Mouse (Mus musculus): ENCODE results near the gene Csf2rb2. TPM values are rescaled to one million over a fixed set of nuclear protein-coding genes. Genes with fewer than 3 reads are reported as not detected.
A peak's percentile ranks its signal among the peaks of the same experiment; 100 is the strongest.

Csf2rb2 gene
- polyA plus RNA-seq, 1 experiment from 2014 or later: 0.39 TPM

DNA sequence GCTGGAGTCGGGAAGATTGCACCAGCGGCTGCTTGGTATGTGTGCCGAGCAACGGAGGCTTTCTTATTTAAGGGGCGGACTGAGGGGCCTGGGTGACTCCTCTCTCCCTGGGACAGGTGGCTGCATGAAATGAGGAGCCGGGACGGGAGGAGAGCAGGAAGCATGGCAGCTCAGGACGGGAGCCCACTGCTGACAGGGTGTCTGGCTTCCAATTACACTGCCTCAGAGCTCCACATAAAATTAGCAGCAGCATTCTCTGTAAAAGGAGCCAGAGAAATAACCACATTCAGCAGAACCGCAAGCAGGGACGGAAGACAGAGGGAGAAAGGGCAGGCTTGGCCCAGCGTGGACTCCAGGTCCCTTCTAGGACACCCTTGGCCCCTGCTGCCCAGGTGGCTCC lies 64.2 kb downstream of the Csf2rb2 start:
- Histone ChIP-seq H3K27me3 (ENCODE audit: control insufficient read depth, insufficient read depth, low read length) (no peaks in the 10 kb centered on the region), H3K27ac (replicated peaks; ENCODE audit: low read depth, low read length) (no peak overlapping the region), H3K9me3 (ENCODE audit: control insufficient read depth, low read length) (no peaks in the 10 kb centered on the region), H3K4me2 (ENCODE audit: low read depth, severe bottlenecking) (no peak overlapping the region), H3K4me1 (ENCODE audit: control insufficient read depth, insufficient read depth, low read length) (no peaks in the 10 kb centered on the region), H3K9ac (ENCODE audit: low read length) (no peak overlapping the region), H3K36me3 (ENCODE audit: control insufficient read depth, insufficient read depth, low read length) (no peaks in the 10 kb centered on the region), H3K4me3 (ENCODE audit: low read depth, low read length) (no peak overlapping the region)
- DNase-seq (ENCODE audit: low spot score) (no peak), ATAC-seq (ENCODE audit: insufficient number of reproducible peaks, low FRiP score, low TSS enrichment, low read depth) (no peak)
- WGBS: 33% methylated on average over 11 of the region's 11 CpGs

DNA sequence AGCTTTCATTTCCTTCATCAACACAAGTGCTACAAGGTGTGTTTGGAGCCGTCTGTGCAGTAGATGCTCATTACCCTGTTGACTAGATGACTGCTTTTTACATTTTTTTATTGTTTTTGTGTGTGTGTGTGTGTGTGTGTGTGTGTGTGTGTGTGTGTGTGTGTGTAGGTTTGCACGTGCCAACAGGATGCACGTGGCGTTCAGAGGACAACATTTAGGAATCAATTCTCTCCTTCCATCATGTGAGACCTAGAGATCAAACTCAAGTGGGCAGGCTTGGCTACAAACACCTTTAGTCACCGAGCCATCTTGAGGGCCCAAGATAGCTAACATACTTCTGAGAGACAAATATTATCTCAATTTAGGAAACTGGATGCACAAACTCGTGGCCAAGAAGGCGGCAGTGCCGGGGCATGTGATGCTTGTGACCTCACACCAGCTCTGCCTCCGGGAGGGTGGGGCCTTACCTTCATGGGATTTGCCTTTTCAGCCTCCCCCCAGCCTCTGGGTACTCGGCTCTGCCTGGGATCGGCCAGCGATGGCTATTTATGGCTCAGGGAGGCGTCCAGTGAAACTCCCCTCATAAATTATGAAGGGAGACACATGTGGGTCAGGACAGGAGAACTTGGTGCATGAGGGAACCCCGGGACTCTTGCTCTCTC lies 65.4 kb downstream of the Csf2rb2 start:
- no peak for ATAC-seq (ENCODE audit: insufficient number of reproducible peaks, low FRiP score, low TSS enrichment, low read depth)
- Histone ChIP-seq H3K27ac (replicated peaks; ENCODE audit: low read depth, low read length) (no peak overlapping the region), H3K9ac (ENCODE audit: low read length) (no peak overlapping the region), H3K4me3 (ENCODE audit: low read depth, low read length) (no peak overlapping the region), H3K4me1 (ENCODE audit: control insufficient read depth, insufficient read depth, low read length) (no peaks in the 10 kb centered on the region), H3K36me3 (ENCODE audit: control insufficient read depth, insufficient read depth, low read length) (no peaks in the 10 kb centered on the region), H3K9me3 (ENCODE audit: control insufficient read depth, low read length) (no peaks in the 10 kb centered on the region), H3K27me3 (ENCODE audit: control insufficient read depth, insufficient read depth, low read length) (no peaks in the 10 kb centered on the region), H3K4me2 (ENCODE audit: low read depth, severe bottlenecking) (no peak overlapping the region)
- WGBS: 65% methylated on average over 14 of the region's 14 CpGs
- DNase-seq (ENCODE audit: low spot score): no peak

DNA sequence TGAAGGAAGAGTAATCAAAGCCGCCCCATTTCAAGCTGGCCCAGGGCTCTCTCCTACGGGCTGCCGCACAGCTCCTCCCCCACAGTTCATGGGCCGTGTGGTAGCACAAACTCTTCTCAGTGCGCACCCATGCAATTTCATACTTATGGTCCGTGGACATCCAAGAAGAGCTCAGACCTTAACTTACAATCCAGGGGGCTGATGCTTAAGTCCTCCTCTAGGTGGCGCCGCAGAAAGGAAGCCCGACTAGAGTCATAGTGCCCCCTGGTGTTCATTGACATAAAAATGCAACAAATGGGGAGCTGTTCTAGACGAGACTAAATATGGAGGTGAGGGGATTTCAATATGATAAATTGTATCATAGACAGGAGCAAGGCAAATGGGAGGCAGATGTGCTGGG lies 66.1 kb downstream of the Csf2rb2 start:
- Histone ChIP-seq H3K27ac (replicated peaks; ENCODE audit: low read depth, low read length) (no peak overlapping the region), H3K27me3 (ENCODE audit: control insufficient read depth, insufficient read depth, low read length) (no peaks in the 10 kb centered on the region), H3K4me3 (ENCODE audit: low read depth, low read length) (no peak overlapping the region), H3K4me1 (ENCODE audit: control insufficient read depth, insufficient read depth, low read length) (no peaks in the 10 kb centered on the region), H3K4me2 (ENCODE audit: low read depth, severe bottlenecking) (no peak overlapping the region), H3K9ac (ENCODE audit: low read length) (no peak overlapping the region), H3K9me3 (ENCODE audit: control insufficient read depth, low read length) (no peaks in the 10 kb centered on the region), H3K36me3 (ENCODE audit: control insufficient read depth, insufficient read depth, low read length) (no peaks in the 10 kb centered on the region)
- no peak for ATAC-seq (ENCODE audit: insufficient number of reproducible peaks, low FRiP score, low TSS enrichment, low read depth)
- DNase-seq (ENCODE audit: low spot score): peak; percentile 69
- WGBS: 33% methylated on average over 10 of the region's 10 CpGs

DNA sequence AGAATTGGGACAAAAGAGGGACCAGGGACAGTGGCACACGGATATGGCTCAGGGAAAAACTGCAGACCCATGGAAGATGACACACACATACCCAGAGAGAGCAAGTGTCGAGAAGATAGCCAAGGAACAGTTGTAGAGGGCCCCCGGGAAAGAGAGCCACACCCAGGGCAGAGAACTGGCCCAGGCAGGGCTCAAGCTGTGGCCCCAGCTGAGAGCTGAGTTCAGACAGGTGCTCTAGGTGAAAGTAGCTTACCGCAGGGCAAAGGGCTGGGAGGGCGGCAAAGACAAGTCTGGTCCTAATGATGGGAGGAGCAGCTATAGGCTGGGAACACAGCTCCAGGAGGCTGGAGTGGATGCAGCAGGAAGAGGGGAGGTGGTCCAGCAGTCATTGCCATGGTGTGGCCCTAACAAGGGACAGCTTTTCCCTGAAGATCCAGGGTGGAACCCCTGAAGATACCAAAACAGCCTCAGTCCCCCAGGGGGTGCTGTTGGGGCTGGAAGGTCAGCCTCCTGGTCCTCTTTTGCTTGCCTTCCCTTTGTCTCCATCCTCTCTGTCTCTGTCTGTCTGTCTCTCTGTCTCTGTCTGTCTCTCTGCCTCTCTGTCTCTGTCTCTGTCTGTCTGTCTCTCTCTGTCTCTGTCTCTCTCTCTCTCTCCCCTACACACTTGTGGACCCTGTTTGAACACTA lies 70.6 kb downstream of the Csf2rb2 start:
- no peak overlapping the region for H3K9ac ChIP-seq (ENCODE audit: low read length)
- H3K4me3 ChIP-seq (ENCODE audit: low read depth, low read length): no peak overlapping the region
- DNase-seq (ENCODE audit: low spot score) (no peak), ATAC-seq (ENCODE audit: insufficient number of reproducible peaks, low FRiP score, low TSS enrichment, low read depth) (no peak)
- no peaks in the 10 kb centered on the region for H3K36me3 ChIP-seq (ENCODE audit: control insufficient read depth, insufficient read depth, low read length)
- no peaks in the 10 kb centered on the region for H3K27me3 ChIP-seq (ENCODE audit: control insufficient read depth, insufficient read depth, low read length)
- no peak overlapping the region for H3K27ac ChIP-seq (replicated peaks; ENCODE audit: low read depth, low read length)
- no peaks in the 10 kb centered on the region for H3K9me3 ChIP-seq (ENCODE audit: control insufficient read depth, low read length)
- H3K4me2 ChIP-seq (ENCODE audit: low read depth, severe bottlenecking): no peak overlapping the region
- 74% methylated on average over 5 of the region's 5 CpGs for WGBS
- no peaks in the 10 kb centered on the region for H3K4me1 ChIP-seq (ENCODE audit: control insufficient read depth, insufficient read depth, low read length)

Small RNA genes within 50 kb of the gene (microRNA-seq; reads per million reads assigned to microRNA genes)
- gene Mir7676-1 (not detected), gene Mir7676-2 (not detected)

Other genes starting within 250 kb of the Csf2rb2 start
- not detected in 2 replicates for gene Cacng2, start 185.7 kb downstream of the Csf2rb2 start, polyA plus RNA-seq (2014; fragmentation: Nextera tagmentation; extraction: Ambion mirVana)
- gene Ift27, start 131.6 kb downstream of the Csf2rb2 start, polyA plus RNA-seq (2014; fragmentation: Nextera tagmentation; extraction: Ambion mirVana): 111 and 119 TPM in 2 replicates
- gene Pvalb, start 99.3 kb downstream of the Csf2rb2 start, polyA plus RNA-seq (2014; fragmentation: Nextera tagmentation; extraction: Ambion mirVana): 4.6 and 5.1 TPM in 2 replicates
- 4.8 and 6.3 TPM in 2 replicates for gene Ncf4, start 60.9 kb downstream of the Csf2rb2 start, polyA plus RNA-seq (2014; fragmentation: Nextera tagmentation; extraction: Ambion mirVana)
- 1.3 and 1.5 TPM in 2 replicates for gene Csf2rb, start 20.0 kb upstream of the Csf2rb2 start, polyA plus RNA-seq (2014; fragmentation: Nextera tagmentation; extraction: Ambion mirVana)
- gene Tex33, start 90.2 kb upstream of the Csf2rb2 start, polyA plus RNA-seq (2014; fragmentation: Nextera tagmentation; extraction: Ambion mirVana): not detected in 2 replicates
- 7.7 and 7.8 TPM in 2 replicates for gene Tst, start 100.2 kb upstream of the Csf2rb2 start, polyA plus RNA-seq (2014; fragmentation: Nextera tagmentation; extraction: Ambion mirVana)
- 1.7 and 2.3 TPM in 2 replicates for gene Mpst, start 100.7 kb upstream of the Csf2rb2 start, polyA plus RNA-seq (2014; fragmentation: Nextera tagmentation; extraction: Ambion mirVana)
- 37.9 and 43.4 TPM in 2 replicates for gene Kctd17, start 122.8 kb upstream of the Csf2rb2 start, polyA plus RNA-seq (2014; fragmentation: Nextera tagmentation; extraction: Ambion mirVana)
- 0.27 TPM in 1 of 2 replicates, not detected in the other for gene Tmprss6, start 162.9 kb upstream of the Csf2rb2 start, polyA plus RNA-seq (2014; fragmentation: Nextera tagmentation; extraction: Ambion mirVana)
- not detected in 2 replicates for gene Il2rb, start 189.6 kb upstream of the Csf2rb2 start, polyA plus RNA-seq (2014; fragmentation: Nextera tagmentation; extraction: Ambion mirVana)
- gene C1qtnf6, start 225.7 kb upstream of the Csf2rb2 start, polyA plus RNA-seq (2014; fragmentation: Nextera tagmentation; extraction: Ambion mirVana): 17.5 and 18.9 TPM in 2 replicates
- not detected in 2 replicates for gene Sstr3, start 239.0 kb upstream of the Csf2rb2 start, polyA plus RNA-seq (2014; fragmentation: Nextera tagmentation; extraction: Ambion mirVana)